Mouse (Mus musculus) colon, adult 2 months (tissue): ENCODE results near the gene Snx21. TPM values are rescaled to one million over a fixed set of nuclear protein-coding genes. Genes with fewer than 3 reads are reported as not detected.

Experiments used
- polyA plus RNA-seq: library from polyadenylated mRNA; depleted of rRNA; stranded (reverse); fragments of >200 nt; gene quantifications from 2 replicates; pipeline ENCODE4 v1.2.3, GENCODE M21; 2012; rRNA removed

The Snx21 gene
- 34.1 and 41.6 TPM in 2 replicates for polyA plus RNA-seq

GRCm38 (mm10) chr2:164785481-164786387, at the start of gene Snx21:
Gene Snx21 (plus strand): TSS chr2:164785823.

GRCm38 (mm10) chr2:164745843-164746479, 39.7 kb upstream of the Snx21 start, which contains the start of the genes Wfdc3 and Dnttip1:
Gene Wfdc3 (minus strand): TSS chr2:164745931.
Gene Dnttip1 (plus strand): TSS chr2:164745983.

GRCm38 (mm10) chr2:164769258-164770037, 16.2 kb upstream of the Snx21 start, which contains the start of gene Ube2c:
Gene Ube2c (plus strand): TSS chr2:164769898.

DNA sequence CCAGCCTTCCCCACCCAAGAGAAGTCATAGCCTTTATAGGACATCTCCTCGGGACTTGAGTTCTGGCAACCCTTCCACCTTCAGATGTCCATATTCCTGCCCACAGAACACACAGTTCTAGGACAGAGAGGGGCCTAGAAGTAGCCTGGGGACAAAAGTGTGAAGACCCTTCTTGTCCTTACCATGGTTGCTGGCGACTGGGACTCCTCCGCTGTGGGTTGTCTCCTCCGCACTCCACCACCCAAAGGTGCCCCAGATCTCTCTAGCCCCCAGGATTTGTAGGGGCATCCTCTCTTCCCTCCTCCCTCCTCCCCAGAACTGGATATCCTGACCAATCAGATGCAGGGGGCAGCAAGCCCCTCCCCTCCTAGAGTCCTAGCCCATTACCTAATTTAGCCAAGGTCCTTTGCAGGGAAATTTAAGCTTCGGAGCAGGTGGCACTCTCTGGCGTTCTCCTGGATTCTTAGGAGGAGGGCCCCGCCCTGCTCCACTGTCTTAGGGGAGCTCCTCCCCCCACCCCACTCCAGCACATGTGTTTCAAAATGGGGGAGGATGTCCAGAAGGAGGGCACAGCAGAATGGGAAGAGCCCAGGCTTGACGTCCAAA, 6.0 kb upstream of the Snx21 start, which contains the start of gene Tnnc2:
Gene Tnnc2 (minus strand): TSS at position 487 of the 606 bp plus-strand sequence.

DNA sequence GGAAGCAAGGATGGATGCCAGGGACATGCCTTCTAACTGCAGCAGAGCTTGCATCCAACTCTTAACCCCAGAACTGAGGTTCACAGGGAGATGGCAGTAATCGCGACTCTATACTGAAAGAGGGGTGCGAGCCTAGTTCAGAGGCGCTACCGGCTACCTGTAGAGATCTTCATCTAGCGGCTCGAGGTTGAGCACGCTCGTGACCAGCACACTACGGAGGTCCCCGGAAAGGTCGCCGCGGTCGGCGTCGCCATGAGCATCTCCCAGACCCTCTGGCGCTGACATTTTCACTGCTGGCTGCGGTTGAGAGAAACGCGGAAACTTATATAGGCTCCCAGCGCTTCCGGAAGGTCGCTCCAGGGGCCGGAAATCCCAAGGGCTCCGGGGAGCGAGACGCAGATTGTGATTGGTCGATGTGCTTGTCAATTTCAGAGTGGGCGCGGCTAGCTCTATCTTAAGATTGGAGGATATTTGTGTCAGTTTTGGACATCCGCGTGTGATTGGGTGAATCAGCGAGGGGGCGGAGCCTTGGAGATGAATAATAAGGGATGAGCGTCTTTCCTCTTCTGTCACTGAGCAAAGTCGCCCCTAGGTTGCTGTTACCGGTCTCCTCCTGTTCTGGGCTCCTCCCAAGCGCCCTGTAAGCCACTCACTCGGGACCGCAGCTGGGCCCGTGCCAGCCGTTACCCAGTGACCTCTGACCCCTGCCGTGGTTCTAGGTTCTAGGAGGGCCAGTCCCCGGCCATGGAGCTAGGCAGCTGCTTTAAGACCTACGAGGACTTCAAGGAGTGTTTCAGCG, 19.1 kb downstream of the Snx21 start, which contains the start of the genes Acot8 and Zswim3:
Gene Acot8 (minus strand): TSS at position 350 of the 799 bp plus-strand sequence.
Gene Zswim3 (plus strand): TSS at position 566 of the 799 bp plus-strand sequence.

DNA sequence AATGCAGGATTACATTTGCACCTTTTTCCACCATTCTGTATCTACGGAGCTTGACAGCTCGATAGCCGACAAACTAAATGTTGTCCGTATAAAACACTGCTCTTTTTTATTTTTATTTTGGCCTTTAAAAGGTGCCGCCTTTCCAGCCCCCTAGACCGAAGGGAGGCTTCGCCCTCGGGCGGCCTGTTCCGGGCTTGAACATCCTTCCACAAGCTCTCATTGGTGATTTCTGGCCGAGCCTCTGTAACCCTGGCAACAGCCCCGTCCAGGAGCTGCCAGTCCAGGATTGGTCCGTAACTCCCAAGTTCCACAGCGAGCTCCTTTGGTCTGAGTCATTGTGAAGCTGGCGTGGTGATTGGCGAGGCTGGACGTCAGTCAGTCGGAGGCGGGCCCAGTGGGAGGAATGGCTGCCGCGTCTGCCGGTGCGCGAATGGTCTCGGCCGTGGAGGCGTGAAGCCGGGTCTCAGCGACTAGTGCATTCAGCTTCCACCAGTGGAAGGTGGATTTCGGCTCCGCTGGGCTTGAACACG, 37.1 kb downstream of the Snx21 start, which contains the start of gene Zswim1:
Gene Zswim1 (plus strand): TSS at position 51 of the 530 bp plus-strand sequence.

DNA sequence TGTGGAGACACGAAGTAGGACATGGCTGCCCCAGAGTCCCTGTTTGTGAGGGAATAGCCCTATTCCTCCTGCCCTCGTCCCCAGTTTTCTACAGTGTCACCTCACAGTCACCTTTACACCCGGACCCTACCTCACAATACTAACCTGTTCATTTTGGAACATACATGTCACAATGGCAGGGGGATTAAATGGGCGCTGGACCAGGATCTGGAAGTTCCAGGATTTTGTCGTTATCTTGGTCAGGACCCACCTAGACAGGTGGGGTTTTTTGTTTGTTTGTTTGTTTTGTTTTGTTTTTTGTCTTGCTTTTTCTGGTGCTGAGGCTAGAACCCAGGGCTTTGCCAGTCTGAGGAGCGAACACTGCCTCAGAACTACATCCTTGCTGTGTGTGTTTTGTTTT, 42.8 kb downstream of the Snx21 start, which contains the start of gene Spata25:
Gene Spata25 (minus strand): TSS at position 101 of the 400 bp plus-strand sequence.

DNA sequence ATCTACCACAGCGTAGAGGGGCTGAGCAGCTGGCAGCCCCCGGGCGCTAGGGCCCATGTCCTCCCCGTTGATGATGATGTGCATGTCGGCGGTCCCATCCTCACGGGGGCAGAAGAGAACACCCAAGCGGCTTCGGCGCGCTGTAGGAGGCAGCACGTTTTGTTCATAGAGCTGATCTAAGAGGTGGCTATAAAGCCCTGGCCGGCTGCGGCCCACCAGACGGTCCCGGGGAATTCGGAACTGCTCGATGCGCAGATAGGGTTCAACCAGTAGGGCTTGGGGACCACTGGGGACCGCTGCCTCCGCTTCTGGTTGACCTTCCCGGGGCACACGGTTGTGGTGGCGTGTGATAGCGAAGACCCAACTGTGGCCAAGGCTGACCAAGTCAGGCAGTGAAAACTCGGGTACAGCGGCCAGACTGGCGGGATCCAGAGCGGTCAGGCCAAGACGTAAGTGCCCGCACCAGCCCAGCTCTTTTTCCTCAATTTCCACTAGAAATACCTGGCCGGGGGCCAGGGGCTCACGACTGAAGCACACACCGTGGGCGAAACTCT, 47.2 kb downstream of the Snx21 start, which contains the start of gene Ctsa:
Gene Ctsa (plus strand): TSS at position 126 of the 554 bp plus-strand sequence.

DNA sequence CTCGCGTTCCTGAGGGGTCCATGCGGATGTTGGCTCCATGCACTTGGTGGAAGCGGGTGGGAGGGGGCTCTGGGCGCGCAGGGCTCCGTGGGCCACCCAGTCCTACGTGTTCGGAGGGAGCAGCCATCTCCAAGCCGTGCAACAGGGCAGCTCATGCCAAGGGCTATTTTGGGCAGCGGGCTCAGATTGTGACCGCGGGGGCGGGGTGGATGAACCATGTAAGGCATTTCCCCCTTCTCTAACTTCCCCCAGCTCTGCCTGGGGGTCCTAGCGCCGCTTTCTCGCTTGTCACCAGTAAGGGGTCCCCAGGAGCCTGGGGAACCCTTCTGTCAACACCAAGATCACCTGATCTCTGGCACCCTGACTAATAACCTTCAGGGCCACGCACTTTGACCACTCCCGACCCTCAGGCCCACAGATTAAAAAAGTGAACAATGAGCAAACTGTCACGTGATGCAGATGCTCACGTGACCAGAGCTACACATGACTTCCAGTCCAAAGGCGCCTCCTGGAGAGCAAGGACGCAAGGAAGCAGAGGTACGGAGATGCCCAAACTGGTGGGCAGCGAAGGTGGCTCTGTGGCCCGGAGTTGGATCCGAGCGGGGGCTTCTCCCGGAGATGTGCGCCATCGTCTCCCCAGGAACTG, 47.8 kb downstream of the Snx21 start, which contains the start of gene Neurl2:
Gene Neurl2 (minus strand): TSS at position 143 of the 646 bp plus-strand sequence.

Other genes with a start within 250 kb of the Snx21 start
- gene Wfdc2, start 223.4 kb upstream of the Snx21 start, polyA plus RNA-seq = 715 and 811 TPM in 2 replicates
- not detected in 2 replicates for gene Spint3, start 212.4 kb upstream of the Snx21 start, polyA plus RNA-seq
- 0.16 TPM in 2 replicates for gene Wfdc6a, start 200.4 kb upstream of the Snx21 start, polyA plus RNA-seq
- gene Eppin, start 192.2 kb upstream of the Snx21 start, polyA plus RNA-seq = not detected in 2 replicates
- 0.15 TPM in 1 of 2 replicates, not detected in the other for gene Wfdc6b, start 172.3 kb upstream of the Snx21 start, polyA plus RNA-seq
- gene Wfdc8, start 172.2 kb upstream of the Snx21 start, polyA plus RNA-seq = 0.31 and 0.35 TPM in 2 replicates
- 0.13 and 0.16 TPM in 2 replicates for gene Wfdc16, start 147.0 kb upstream of the Snx21 start, polyA plus RNA-seq
- not detected in 2 replicates for gene Wfdc10, start 129.8 kb upstream of the Snx21 start, polyA plus RNA-seq
- gene Wfdc9, start 129.2 kb upstream of the Snx21 start, polyA plus RNA-seq = not detected in 2 replicates
- not detected in 2 replicates for gene Wfdc11, start 111.7 kb upstream of the Snx21 start, polyA plus RNA-seq
- 0.28 and 0.73 TPM in 2 replicates for gene Wfdc13, start 100.7 kb upstream of the Snx21 start, polyA plus RNA-seq
- not detected in 2 replicates for gene Spint4, start 87.3 kb upstream of the Snx21 start, polyA plus RNA-seq
- gene Spint5, start 70.5 kb upstream of the Snx21 start, polyA plus RNA-seq = not detected in 2 replicates
- gene Wfdc3, start 39.9 kb upstream of the Snx21 start, polyA plus RNA-seq = 0.28 and 0.84 TPM in 2 replicates
- gene Dnttip1, start 39.8 kb upstream of the Snx21 start, polyA plus RNA-seq = 60.0 and 89.4 TPM in 2 replicates
- 65.5 and 79.7 TPM in 2 replicates for gene Ube2c, start 15.9 kb upstream of the Snx21 start, polyA plus RNA-seq
- not detected in 2 replicates for gene Tnnc2, start 5.9 kb upstream of the Snx21 start, polyA plus RNA-seq
- gene Acot8, start 19.1 kb downstream of the Snx21 start, polyA plus RNA-seq = 134 and 139 TPM in 2 replicates
- 3.4 and 3.5 TPM in 2 replicates for gene Zswim3, start 19.3 kb downstream of the Snx21 start, polyA plus RNA-seq
- gene Zswim1, start 36.9 kb downstream of the Snx21 start, polyA plus RNA-seq = 10.5 and 11.5 TPM in 2 replicates
- not detected in 2 replicates for gene Spata25, start 42.7 kb downstream of the Snx21 start, polyA plus RNA-seq
- gene Ctsa, start 47.0 kb downstream of the Snx21 start, polyA plus RNA-seq = 320 and 357 TPM in 2 replicates
- 5.2 and 7.2 TPM in 2 replicates for gene Neurl2, start 47.6 kb downstream of the Snx21 start, polyA plus RNA-seq
- 82.0 and 82.9 TPM in 2 replicates for gene Pltp, start 71.9 kb downstream of the Snx21 start, polyA plus RNA-seq
- gene Pcif1, start 93.5 kb downstream of the Snx21 start, polyA plus RNA-seq = 29.5 and 36.3 TPM in 2 replicates
- gene Zfp335, start 125.9 kb downstream of the Snx21 start, polyA plus RNA-seq = 34.2 and 35.7 TPM in 2 replicates
- 4.4 and 4.7 TPM in 2 replicates for gene Mmp9, start 155.0 kb downstream of the Snx21 start, polyA plus RNA-seq
- 0.90 and 1.1 TPM in 2 replicates for gene Slc12a5, start 175.0 kb downstream of the Snx21 start, polyA plus RNA-seq
- 24.8 and 26.6 TPM in 2 replicates for gene Ncoa5, start 249.0 kb downstream of the Snx21 start, polyA plus RNA-seq